Mouse (Mus musculus) heart, embryonic 15.5 days (tissue): ENCODE results near the gene Agrp. TPM values are rescaled to one million over a fixed set of nuclear protein-coding genes. Genes with fewer than 3 reads are reported as not detected.

Source experiments
- ATAC-seq: fragments of 200-750 bp; cut with Nextera tagmentation; replicated peaks from 2 replicates; pipeline ENCODE4 v1.8.0; 2017; ENCODE audit warnings: low read depth, moderate TSS enrichment; ENCODE audit not compliant: insufficient number of reproducible peaks, insufficient read depth, low FRiP score
- H3K27ac ChIP-seq: fragments of 300-500 bp; sonication (generic); 2 replicates; pipeline ENCODE4 v1.5.1; 2015; ENCODE audit warnings: mild to moderate bottlenecking, inconsistent platforms
- H3K27me3 ChIP-seq: fragments of 300-500 bp; sonication (generic); 2 replicates; pipeline ENCODE4 v1.6.1; 2015; ENCODE audit warnings: inconsistent platforms
- H3K36me3 ChIP-seq: fragments of 300-500 bp; sonication (generic); 2 replicates; pipeline ENCODE4 v1.6.1; 2015; ENCODE audit warnings: mild to moderate bottlenecking, inconsistent platforms
- H3K4me1 ChIP-seq: fragments of 300-500 bp; sonication (generic); replicated peaks from 2 replicates; pipeline ENCODE4 v1.6.1; 2015; ENCODE audit warnings: inconsistent platforms
- H3K4me2 ChIP-seq: fragments of 300-500 bp; sonication (generic); 2 replicates; pipeline ENCODE4 v1.6.1; 2015; ENCODE audit warnings: inconsistent platforms, mild to moderate bottlenecking, moderate library complexity
- H3K4me3 ChIP-seq: fragments of 300-500 bp; sonication (generic); 2 replicates; pipeline ENCODE4 v1.5.1; 2015; ENCODE audit warnings: mild to moderate bottlenecking, inconsistent platforms
- H3K9ac ChIP-seq: fragments of 300-500 bp; sonication (generic); 2 replicates; pipeline ENCODE4 v1.6.1; 2015; ENCODE audit warnings: mild to moderate bottlenecking, inconsistent platforms
- H3K9me3 ChIP-seq: fragments of 300-500 bp; sonication (generic); replicated peaks from 2 replicates; pipeline ENCODE4 v1.6.1; 2016; ENCODE audit warnings: inconsistent platforms
- WGBS: fragments of 180-500 bp; shearing (Covaris S2); methylation state at CpG from one replicate; pipeline ENCODE4 v1.1.7; 2015; ENCODE audit warnings: mixed read lengths; 5-methylcytosine and 5-hydroxymethylcytosine counted together
- polyA plus RNA-seq: library from polyadenylated mRNA; unstranded; fragments of >200 nt; fragmentation: Nextera tagmentation; extraction: Ambion mirVana; gene quantifications from 2 replicates; pipeline ENCODE4 v1.2.1, GENCODE M21; 2015

Gene Agrp
- 0.24 and 0.29 TPM in 2 replicates for polyA plus RNA-seq

GRCm38 (mm10) chr8:105636963-105637510 is at the start of gene Agrp:
Agrp (minus strand) TSS chr8:105637393.
- ATAC-seq = peak; percentile 48
- peak within 1 kb of the TSS; percentile 97 for H3K4me3 ChIP-seq
- peak within 1 kb of the TSS; percentile 83 for H3K4me2 ChIP-seq
- H3K9me3 ChIP-seq = no peaks in the 10 kb centered on the region
- H3K36me3 ChIP-seq = no peaks in the 10 kb centered on the region
- H3K27me3 ChIP-seq = no peaks in the 10 kb centered on the region
- peak within 1 kb of the TSS; percentile 100 for H3K27ac ChIP-seq
- peak within 1 kb of the TSS; percentile 99 for H3K9ac ChIP-seq
- H3K4me1 ChIP-seq = peaks cover 30% of the 10 kb centered on the region
- WGBS = under 1% methylated on average over 63 of the region's 63 CpGs

GRCm38 (mm10) chr8:105686551-105686950 is 49.4 kb upstream of the Agrp start:
- Histone ChIP-seq H3K9ac (no peak overlapping the region), H3K27ac (no peak overlapping the region), H3K9me3 (no peaks in the 10 kb centered on the region), H3K27me3 (peaks cover 16% of the 10 kb centered on the region), H3K4me3 (no peak overlapping the region), H3K36me3 (peaks cover 14% of the 10 kb centered on the region), H3K4me1 (peaks cover 6% of the 10 kb centered on the region), H3K4me2 (peak overlapping the region; percentile 53; the same call in 1 of the 2 replicates)
- ATAC-seq = no peak
- WGBS = 66% methylated on average over 6 of the region's 6 CpGs

GRCm38 (mm10) chr8:105685796-105686308 is 48.7 kb upstream of the Agrp start, which contains the start of gene Carmil2:
Carmil2 (plus strand) TSS chr8:105686274.
- H3K9me3 ChIP-seq = no peaks in the 10 kb centered on the region
- peaks cover 16% of the 10 kb centered on the region for H3K27me3 ChIP-seq
- 0 out of 2 replicates have a peak within 1 kb of the TSS, but pooled peaks have one; percentile 28 for H3K27ac ChIP-seq
- peak within 1 kb of the TSS; percentile 53 for H3K4me2 ChIP-seq
- peak; percentile 69 for ATAC-seq
- H3K9ac ChIP-seq = peak within 1 kb of the TSS; percentile 23; the same call in 1 of the 2 replicates
- peak within 1 kb of the TSS; percentile 24 for H3K4me3 ChIP-seq
- peaks cover 21% of the 10 kb centered on the region for H3K36me3 ChIP-seq
- H3K4me1 ChIP-seq = peaks cover 6% of the 10 kb centered on the region
- WGBS = 12% methylated on average over 26 of the region's 26 CpGs

GRCm38 (mm10) chr8:105685325-105685724 is 48.1 kb upstream of the Agrp start:
- Histone ChIP-seq H3K9me3 (no peaks in the 10 kb centered on the region), H3K27ac (no peak overlapping the region), H3K4me3 (no peak overlapping the region), H3K4me2 (peak overlapping the region; percentile 53; the same call in 1 of the 2 replicates), H3K4me1 (peaks cover 6% of the 10 kb centered on the region), H3K9ac (no peak overlapping the region), H3K27me3 (peaks cover 16% of the 10 kb centered on the region), H3K36me3 (peaks cover 26% of the 10 kb centered on the region)
- no peak for ATAC-seq
- WGBS = 73% methylated on average over 7 of the region's 7 CpGs

GRCm38 (mm10) chr8:105677891-105678290 is 40.7 kb upstream of the Agrp start:
- H3K9ac ChIP-seq = no peak overlapping the region
- no peak overlapping the region for H3K4me2 ChIP-seq
- 89% methylated on average over 1 of the region's 1 CpGs for WGBS
- ATAC-seq = no peak
- H3K27ac ChIP-seq = no peak overlapping the region
- peaks cover 81% of the 10 kb centered on the region for H3K36me3 ChIP-seq
- H3K4me3 ChIP-seq = no peak overlapping the region
- no peaks in the 10 kb centered on the region for H3K27me3 ChIP-seq
- no peaks in the 10 kb centered on the region for H3K9me3 ChIP-seq
- no peaks in the 10 kb centered on the region for H3K4me1 ChIP-seq

- no peak overlapping the region for H3K9ac ChIP-seq
- H3K4me2 ChIP-seq = no peak overlapping the region
- WGBS = 74% methylated on average over 3 of the region's 3 CpGs
- H3K4me1 ChIP-seq = no peaks in the 10 kb centered on the region
- no peaks in the 10 kb centered on the region for H3K9me3 ChIP-seq
- H3K4me3 ChIP-seq = no peak overlapping the region
- no peak overlapping the region for H3K27ac ChIP-seq
- no peaks in the 10 kb centered on the region for H3K27me3 ChIP-seq
- no peak for ATAC-seq
- H3K36me3 ChIP-seq = peaks cover 25% of the 10 kb centered on the region
These were observed 24.0 kb upstream of the Agrp start for GRCm38 (mm10) chr8:105661167-105661566.

- no peaks in the 10 kb centered on the region for H3K9me3 ChIP-seq
- no peak overlapping the region for H3K4me2 ChIP-seq
- no peak overlapping the region for H3K27ac ChIP-seq
These were observed 20.4 kb upstream of the Agrp start for GRCm38 (mm10) chr8:105657641-105658040.

GRCm38 (mm10) chr8:105648929-105649328 is 11.7 kb upstream of the Agrp start:
- no peak overlapping the region for H3K27ac ChIP-seq
- H3K9me3 ChIP-seq = no peaks in the 10 kb centered on the region
- H3K4me2 ChIP-seq = no peak overlapping the region
- no peak overlapping the region for H3K4me3 ChIP-seq
- no peaks in the 10 kb centered on the region for H3K27me3 ChIP-seq
- no peak for ATAC-seq
- H3K36me3 ChIP-seq = peaks cover 45% of the 10 kb centered on the region
- no peak overlapping the region for H3K9ac ChIP-seq
- 97% methylated on average over 1 of the region's 1 CpGs for WGBS
- 0 out of 2 replicates have a peak, but pooled peaks cover 7% of the 10 kb centered on the region for H3K4me1 ChIP-seq

More at GRCm38 (mm10) chr8:105657641-105658040, 20.4 kb upstream of the Agrp start:
- Histone ChIP-seq H3K4me1 (no peaks in the 10 kb centered on the region), H3K4me3 (no peak overlapping the region), H3K36me3 (peaks cover 10% of the 10 kb centered on the region), H3K9ac (no peak overlapping the region), H3K27me3 (no peaks in the 10 kb centered on the region)
- ATAC-seq = no peak

GRCm38 (mm10) chr8:105645205-105645604 is 8.0 kb upstream of the Agrp start:
- H3K27me3 ChIP-seq = no peaks in the 10 kb centered on the region
- peaks cover 27% of the 10 kb centered on the region for H3K36me3 ChIP-seq
- no peak for ATAC-seq
- no peak overlapping the region for H3K9ac ChIP-seq
- 92% methylated on average over 1 of the region's 1 CpGs for WGBS
- H3K9me3 ChIP-seq = no peaks in the 10 kb centered on the region
- H3K4me1 ChIP-seq = peaks cover 8% of the 10 kb centered on the region
- no peak overlapping the region for H3K4me3 ChIP-seq
- H3K27ac ChIP-seq = no peak overlapping the region
- no peak overlapping the region for H3K4me2 ChIP-seq

GRCm38 (mm10) chr8:105640511-105640910 is 3.3 kb upstream of the Agrp start:
- H3K4me2 ChIP-seq = no peak overlapping the region
- no peaks in the 10 kb centered on the region for H3K9me3 ChIP-seq
- H3K36me3 ChIP-seq = peaks cover 14% of the 10 kb centered on the region
- no peak for ATAC-seq
- no peak overlapping the region for H3K9ac ChIP-seq
- no peak overlapping the region for H3K27ac ChIP-seq
- WGBS = 60% methylated on average over 2 of the region's 2 CpGs
- no peak overlapping the region for H3K4me3 ChIP-seq
- peaks cover 27% of the 10 kb centered on the region for H3K4me1 ChIP-seq
- H3K27me3 ChIP-seq = no peaks in the 10 kb centered on the region

GRCm38 (mm10) chr8:105639835-105640234 is 2.6 kb upstream of the Agrp start:
- Histone ChIP-seq H3K4me3 (no peak overlapping the region), H3K9me3 (no peaks in the 10 kb centered on the region), H3K4me2 (no peak overlapping the region), H3K27ac (no peak overlapping the region), H3K36me3 (peaks cover 7% of the 10 kb centered on the region), H3K9ac (no peak overlapping the region), H3K4me1 (peaks cover 30% of the 10 kb centered on the region), H3K27me3 (no peaks in the 10 kb centered on the region)
- 77% methylated on average over 1 of the region's 1 CpGs for WGBS
- no peak for ATAC-seq

- Histone ChIP-seq H3K4me1 (peaks cover 30% of the 10 kb centered on the region), H3K9me3 (no peaks in the 10 kb centered on the region), H3K9ac (peak overlapping the region; percentile 99; the same call in 1 of the 2 replicates), H3K27ac (peak overlapping the region; percentile 100; the same call in 1 of the 2 replicates), H3K27me3 (no peaks in the 10 kb centered on the region), H3K36me3 (no peaks in the 10 kb centered on the region), H3K4me2 (peak overlapping the region; percentile 83), H3K4me3 (peak overlapping the region; percentile 97)
- no peak for ATAC-seq
- 83% methylated on average over 4 of the region's 4 CpGs for WGBS
These were observed 1.3 kb upstream of the Agrp start for GRCm38 (mm10) chr8:105638510-105638909.
